Mouse (Mus musculus) hindbrain, embryonic 10.5 days (tissue): ENCODE results near the gene Diaph3. TPM values are rescaled to one million over a fixed set of nuclear protein-coding genes. Genes with fewer than 3 reads are reported as not detected.

Source experiments
- DNase-seq: peaks from one replicate; pipeline ENCODE4 v3.0.0-alpha.2; 2017; ENCODE audit warnings: low spot score
- H3K27ac ChIP-seq: fragments of 300-500 bp; sonication (generic); 2 replicates; pipeline ENCODE4 v1.5.1; 2016; ENCODE audit warnings: mild to moderate bottlenecking, moderate library complexity
- H3K27me3 ChIP-seq: fragments of 300-500 bp; sonication (generic); 2 replicates; pipeline ENCODE4 v1.6.1; 2016; ENCODE audit warnings: mild to moderate bottlenecking; ENCODE audit not compliant: poor library complexity, insufficient read depth, severe bottlenecking
- H3K36me3 ChIP-seq: fragments of 300-500 bp; sonication (generic); 2 replicates; pipeline ENCODE4 v1.6.1; 2016; ENCODE audit warnings: mild to moderate bottlenecking, moderate library complexity
- H3K4me1 ChIP-seq: fragments of 300-500 bp; sonication (generic); replicated peaks from 2 replicates; pipeline ENCODE4 v1.6.1; 2016; ENCODE audit warnings: mild to moderate bottlenecking
- H3K4me3 ChIP-seq: fragments of 300-500 bp; sonication (generic); 2 replicates; pipeline ENCODE4 v1.5.1; 2016; ENCODE audit warnings: mild to moderate bottlenecking, moderate library complexity
- H3K9me3 ChIP-seq: fragments of 300-500 bp; sonication (generic); 2 replicates; pipeline ENCODE4 v1.6.1; 2016; ENCODE audit warnings: mild to moderate bottlenecking, moderate library complexity
- WGBS: fragments of 180-500 bp; shearing (Covaris S2); methylation state at CpG from one replicate; pipeline ENCODE4 v1.1.7; 2016; 5-methylcytosine and 5-hydroxymethylcytosine counted together
- polyA plus RNA-seq: library from polyadenylated mRNA; unstranded; fragments of >200 nt; fragmentation: Nextera tagmentation; extraction: Ambion mirVana; gene quantifications from 2 replicates; pipeline ENCODE4 v1.2.1, GENCODE M21; 2016

Diaph3 gene
- polyA plus RNA-seq, 1 experiment from 2014 or later, result 6.4 TPM

DNA sequence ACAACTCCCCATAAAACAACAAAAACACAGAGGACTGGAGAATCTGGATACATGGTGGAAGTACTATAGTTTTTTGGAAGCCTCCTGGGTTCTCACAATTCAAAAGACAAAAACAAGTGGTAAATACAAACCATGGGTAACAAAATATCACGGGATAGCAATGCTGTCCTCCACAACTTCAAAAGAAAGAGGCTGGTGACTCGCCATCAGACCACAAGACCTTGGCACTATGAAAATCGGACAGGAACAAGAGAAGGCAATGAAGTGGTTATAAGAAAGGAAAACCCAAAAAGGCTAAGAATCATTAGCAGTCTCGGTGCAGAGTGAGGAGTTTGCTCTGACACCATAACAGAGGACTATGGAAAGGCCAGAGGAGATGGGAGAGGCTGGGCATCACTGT is 76.8 kb downstream of the Diaph3 start:
- WGBS, result 86% methylated on average over 4 of the region's 4 CpGs
- H3K4me3 ChIP-seq, result no peak overlapping the region
- no peaks in the 10 kb centered on the region for H3K27me3 ChIP-seq
- peaks cover 13% of the 10 kb centered on the region for H3K36me3 ChIP-seq
- H3K9me3 ChIP-seq, result 0 out of 2 replicates have a peak, but pooled peaks cover 4% of the 10 kb centered on the region
- no peaks in the 10 kb centered on the region for H3K4me1 ChIP-seq
- DNase-seq, result no peak
- H3K27ac ChIP-seq, result no peak overlapping the region

DNA sequence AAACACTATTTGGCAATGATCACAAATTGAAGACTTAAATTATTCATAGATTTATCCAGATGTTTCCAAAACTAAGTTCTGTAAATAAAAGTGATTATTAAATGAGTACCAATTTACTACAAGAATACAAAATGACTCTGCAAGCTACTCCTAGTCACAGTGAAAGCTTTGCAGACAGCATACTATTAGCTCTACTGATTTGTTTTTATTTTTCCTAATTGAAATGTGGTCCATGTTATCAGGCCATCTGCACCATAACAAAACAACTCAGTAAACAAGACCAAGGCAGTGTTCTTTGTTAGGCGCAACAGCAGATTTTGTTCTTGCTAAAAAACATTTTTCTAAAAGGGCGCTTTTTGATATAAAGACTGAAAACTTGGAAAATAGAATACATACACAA is 84.9 kb downstream of the Diaph3 start:
- DNase-seq, result no peak
- Histone ChIP-seq H3K36me3 (peaks cover 7% of the 10 kb centered on the region; the same call in 1 of the 2 replicates), H3K4me1 (no peaks in the 10 kb centered on the region), H3K27me3 (no peaks in the 10 kb centered on the region), H3K9me3 (peaks cover 11% of the 10 kb centered on the region; the same call in 1 of the 2 replicates), H3K4me3 (no peak overlapping the region), H3K27ac (no peak overlapping the region)
- WGBS, result 98% methylated on average over 2 of the region's 2 CpGs

DNA sequence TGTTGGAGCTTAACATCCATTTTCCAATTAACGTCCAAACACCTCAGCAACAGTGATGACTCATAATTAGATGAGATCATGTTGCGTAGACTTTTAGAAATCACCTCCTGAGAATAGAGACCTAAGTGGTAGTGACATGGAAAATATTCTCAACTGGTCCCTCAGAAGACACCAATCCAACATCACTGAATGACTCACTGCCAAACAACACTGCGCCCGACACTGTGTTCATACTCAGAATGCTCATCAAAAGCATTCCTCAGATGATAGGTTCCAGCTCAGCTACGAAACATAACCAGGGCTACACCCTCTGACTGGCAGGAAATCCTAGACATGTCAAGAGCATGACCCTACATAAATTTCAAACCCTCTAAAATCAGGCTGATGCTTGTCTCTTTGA is 89.8 kb downstream of the Diaph3 start:
- no peak for DNase-seq
- H3K4me1 ChIP-seq, result no peaks in the 10 kb centered on the region
- WGBS, result 77% methylated on average over 5 of the region's 5 CpGs
- H3K9me3 ChIP-seq, result peaks cover 11% of the 10 kb centered on the region; the same call in 1 of the 2 replicates
- H3K36me3 ChIP-seq, result peaks cover 7% of the 10 kb centered on the region; the same call in 1 of the 2 replicates
- no peaks in the 10 kb centered on the region for H3K27me3 ChIP-seq
- H3K4me3 ChIP-seq, result no peak overlapping the region
- H3K27ac ChIP-seq, result no peak overlapping the region

DNA sequence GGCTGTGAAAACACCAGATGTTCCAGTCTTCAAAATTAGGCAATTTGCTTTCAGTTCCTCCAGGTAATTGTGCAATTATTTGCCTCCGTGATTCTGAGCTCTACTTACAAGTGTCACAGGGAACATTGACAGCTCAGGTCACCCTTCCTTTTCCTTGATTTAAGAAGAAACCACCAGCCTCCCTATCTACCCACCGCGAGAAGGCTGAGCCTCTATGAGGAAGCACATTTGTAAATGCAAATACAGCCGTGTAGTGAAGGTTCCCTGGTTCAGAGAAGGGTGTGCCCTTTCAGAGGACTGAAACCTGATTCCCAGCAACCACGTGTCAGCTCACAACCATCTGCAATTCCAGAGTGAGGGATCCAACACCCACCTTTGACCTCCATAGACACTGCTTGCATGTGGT is 96.6 kb downstream of the Diaph3 start:
- no peaks in the 10 kb centered on the region for H3K9me3 ChIP-seq
- no peaks in the 10 kb centered on the region for H3K36me3 ChIP-seq
- H3K27ac ChIP-seq, result no peak overlapping the region
- no peak for DNase-seq
- H3K4me1 ChIP-seq, result no peaks in the 10 kb centered on the region
- WGBS, result 53% methylated on average over 5 of the region's 5 CpGs
- H3K27me3 ChIP-seq, result no peaks in the 10 kb centered on the region
- H3K4me3 ChIP-seq, result no peak overlapping the region

DNA sequence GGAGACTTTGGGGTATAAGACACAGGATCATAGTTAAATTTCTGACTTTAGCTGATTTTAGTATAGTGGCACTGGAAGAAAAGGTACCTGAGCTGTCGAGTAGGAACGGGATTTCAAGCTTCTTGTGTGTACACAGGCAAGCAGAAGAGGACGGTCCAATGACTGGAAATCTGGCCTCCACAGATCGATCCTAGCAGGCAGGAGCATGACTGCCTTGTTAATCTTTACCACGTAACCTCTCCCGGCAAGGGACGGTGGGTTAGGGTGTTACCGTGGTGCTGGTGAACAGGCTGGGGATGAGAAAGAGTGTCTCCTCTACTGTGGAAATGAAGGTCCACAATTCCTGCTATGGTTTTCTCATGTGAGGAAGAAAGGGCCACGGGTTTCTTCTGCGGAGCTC is 120.8 kb downstream of the Diaph3 start:
- Histone ChIP-seq H3K9me3 (no peaks in the 10 kb centered on the region), H3K27ac (no peak overlapping the region), H3K27me3 (no peaks in the 10 kb centered on the region), H3K4me1 (no peaks in the 10 kb centered on the region), H3K4me3 (no peak overlapping the region), H3K36me3 (no peaks in the 10 kb centered on the region)
- 93% methylated on average over 10 of the region's 10 CpGs for WGBS
- DNase-seq, result no peak

DNA sequence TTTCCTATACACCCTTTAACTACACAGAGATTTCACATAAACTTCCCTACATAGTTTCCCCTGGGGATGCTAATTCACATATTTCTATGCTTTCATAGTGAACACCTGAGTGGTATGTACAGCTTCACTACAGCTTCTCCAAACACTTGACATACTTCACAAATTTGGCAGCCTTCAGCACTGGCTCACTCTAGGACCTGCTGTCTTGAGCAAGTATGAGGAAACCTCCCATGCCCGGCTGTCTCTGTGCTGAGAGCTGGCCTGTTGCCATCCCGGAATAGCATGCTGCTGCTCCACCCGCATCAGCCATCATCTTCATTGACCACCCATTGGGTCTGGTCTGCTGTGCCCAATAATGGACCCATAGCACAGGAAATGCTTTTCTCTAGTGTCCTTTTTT is 121.3 kb downstream of the Diaph3 start:
- Histone ChIP-seq H3K9me3 (no peaks in the 10 kb centered on the region), H3K36me3 (no peaks in the 10 kb centered on the region), H3K27me3 (no peaks in the 10 kb centered on the region), H3K4me3 (no peak overlapping the region), H3K4me1 (no peaks in the 10 kb centered on the region), H3K27ac (no peak overlapping the region)
- WGBS, result 93% methylated on average over 3 of the region's 3 CpGs
- no peak for DNase-seq

DNA sequence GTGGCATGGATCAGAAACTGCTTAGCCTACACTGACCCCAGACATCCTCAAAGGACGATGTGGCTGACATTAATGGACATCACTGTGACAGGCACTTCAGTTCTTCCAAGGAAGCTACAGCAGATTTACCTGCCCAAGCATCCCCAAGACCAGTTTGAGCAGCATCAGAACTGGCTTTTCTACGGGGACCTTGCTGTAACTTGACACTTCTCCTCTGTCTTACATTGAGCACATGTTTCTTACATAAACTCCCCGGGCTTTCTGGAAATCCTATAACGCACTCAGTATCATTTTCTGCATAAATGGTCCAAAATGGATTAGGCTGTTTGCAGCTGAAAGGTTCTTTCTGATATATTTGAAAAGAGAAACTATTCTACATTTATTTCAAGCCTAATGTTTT is 143.7 kb downstream of the Diaph3 start:
- no peak overlapping the region for H3K27ac ChIP-seq
- 72% methylated on average over 4 of the region's 4 CpGs for WGBS
- H3K36me3 ChIP-seq, result no peaks in the 10 kb centered on the region
- no peaks in the 10 kb centered on the region for H3K4me1 ChIP-seq
- no peak overlapping the region for H3K4me3 ChIP-seq
- no peaks in the 10 kb centered on the region for H3K9me3 ChIP-seq
- no peaks in the 10 kb centered on the region for H3K27me3 ChIP-seq
- no peak for DNase-seq

DNA sequence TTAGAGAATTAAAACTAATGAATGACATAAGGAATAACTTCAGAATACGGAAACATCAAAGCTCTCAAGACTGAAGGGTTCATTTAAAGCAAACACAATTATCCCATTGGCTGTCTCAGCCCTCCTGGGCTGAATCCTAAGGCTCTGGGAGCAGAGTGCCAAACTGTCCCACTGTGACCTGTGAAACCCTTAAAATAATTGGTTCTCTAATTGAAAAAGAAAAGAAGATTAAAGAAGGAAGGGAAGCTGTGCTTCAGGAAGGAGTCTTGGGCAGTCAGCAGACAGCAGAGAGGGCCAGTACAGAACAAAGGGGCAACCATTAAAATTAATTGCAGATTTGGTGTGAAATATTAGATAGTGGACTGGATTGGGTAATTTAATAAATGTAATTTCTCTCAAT is 189.9 kb downstream of the Diaph3 start:
- no peak for DNase-seq
- Histone ChIP-seq H3K4me1 (no peaks in the 10 kb centered on the region), H3K9me3 (no peaks in the 10 kb centered on the region), H3K27me3 (no peaks in the 10 kb centered on the region), H3K4me3 (no peak overlapping the region), H3K36me3 (peaks cover 8% of the 10 kb centered on the region; the same call in 1 of the 2 replicates), H3K27ac (no peak overlapping the region)
- WGBS, result 83% methylated on average over 1 of the region's 1 CpGs

DNA sequence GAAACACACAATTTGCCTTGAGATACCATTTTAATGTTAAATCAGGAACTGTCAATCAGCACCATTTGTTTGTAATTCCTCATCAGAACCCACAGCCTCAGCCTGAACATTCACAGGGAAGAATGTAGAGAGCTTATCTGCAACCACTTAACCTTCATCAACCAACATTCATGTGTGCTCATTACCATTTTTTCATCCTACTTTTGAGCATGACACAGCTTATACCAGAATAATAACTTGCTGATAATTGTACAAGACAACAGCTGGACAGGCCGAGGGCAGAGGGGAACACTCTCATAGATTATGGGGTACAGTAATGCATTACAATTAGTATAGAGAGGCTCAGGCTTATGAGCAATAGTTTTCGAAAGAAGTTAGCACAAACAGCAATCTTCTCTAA is 203.1 kb downstream of the Diaph3 start:
- 88% methylated on average over 2 of the region's 2 CpGs for WGBS
- no peaks in the 10 kb centered on the region for H3K4me1 ChIP-seq
- no peaks in the 10 kb centered on the region for H3K36me3 ChIP-seq

DNA sequence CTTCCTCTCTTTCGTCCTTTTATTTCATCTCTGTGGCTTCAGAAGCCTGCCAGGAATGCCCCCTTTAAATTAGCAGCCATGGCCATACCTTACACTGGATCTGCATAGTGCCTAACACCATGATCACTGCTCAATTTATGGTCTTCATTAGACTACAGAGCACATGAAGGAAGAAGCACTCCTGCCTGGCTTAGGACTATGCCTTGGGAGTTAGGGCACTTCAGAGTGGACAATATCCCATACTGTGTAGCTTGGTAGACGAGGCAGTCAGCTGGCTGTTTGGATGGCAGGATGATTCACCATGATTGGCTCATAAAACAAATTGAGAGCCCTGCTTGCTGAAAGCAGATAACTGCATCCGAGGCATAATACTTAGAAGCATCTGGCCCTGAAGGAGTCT is 204.6 kb downstream of the Diaph3 start:
- 84% methylated on average over 3 of the region's 3 CpGs for WGBS
- Histone ChIP-seq H3K4me1 (no peaks in the 10 kb centered on the region), H3K27ac (no peak overlapping the region), H3K27me3 (no peaks in the 10 kb centered on the region), H3K4me3 (no peak overlapping the region), H3K9me3 (no peaks in the 10 kb centered on the region), H3K36me3 (no peaks in the 10 kb centered on the region)
- no peak for DNase-seq

More for the DNA sequence above, 203.1 kb downstream of the Diaph3 start:
- H3K27me3 ChIP-seq, result no peaks in the 10 kb centered on the region
- H3K9me3 ChIP-seq, result no peaks in the 10 kb centered on the region
- no peak overlapping the region for H3K27ac ChIP-seq
- H3K4me3 ChIP-seq, result no peak overlapping the region
- no peak for DNase-seq

DNA sequence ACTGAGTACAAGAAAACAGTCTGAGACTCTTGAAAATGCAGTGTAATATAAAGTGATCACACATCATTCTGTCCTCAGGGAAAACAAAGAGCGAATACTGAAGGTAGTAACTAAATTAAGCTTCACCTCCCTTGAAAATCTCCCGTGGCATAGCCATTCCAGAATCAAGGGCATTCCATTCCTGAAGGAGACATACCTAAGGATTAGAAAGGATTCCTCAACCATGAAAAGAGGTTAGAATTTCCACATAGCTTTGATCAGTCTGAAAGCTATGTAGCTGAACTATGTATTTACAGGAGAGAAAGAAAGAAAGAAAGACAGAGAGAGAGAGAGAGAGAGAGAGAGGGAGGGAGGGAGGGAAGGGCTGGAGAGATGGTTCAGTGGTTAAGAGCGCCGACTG is 210.3 kb downstream of the Diaph3 start:
- no peak for DNase-seq
- Histone ChIP-seq H3K4me3 (no peak overlapping the region), H3K4me1 (no peaks in the 10 kb centered on the region), H3K27ac (no peak overlapping the region), H3K27me3 (no peaks in the 10 kb centered on the region), H3K9me3 (no peaks in the 10 kb centered on the region), H3K36me3 (no peaks in the 10 kb centered on the region)
- 90% methylated on average over 4 of the region's 4 CpGs for WGBS

DNA sequence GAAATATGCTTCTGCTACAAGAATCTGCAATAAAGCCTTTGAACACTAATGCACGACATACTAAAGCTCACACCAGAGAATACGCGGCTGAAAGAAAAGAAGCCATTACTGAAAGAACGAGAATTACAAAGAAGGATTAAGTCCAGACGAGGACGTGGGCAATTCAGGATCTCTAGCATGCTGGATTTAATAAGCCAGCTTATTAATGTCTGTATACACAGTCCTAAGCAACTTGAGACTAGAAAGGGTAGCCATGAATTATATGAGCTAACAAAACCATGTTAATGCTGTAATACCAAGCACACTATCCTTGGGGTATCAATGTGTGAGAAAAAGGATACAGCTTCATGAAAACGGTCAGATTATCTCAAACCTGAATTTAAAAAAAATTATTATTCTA is 214.2 kb downstream of the Diaph3 start:
- Histone ChIP-seq H3K9me3 (no peaks in the 10 kb centered on the region), H3K4me1 (no peaks in the 10 kb centered on the region), H3K27ac (no peak overlapping the region), H3K36me3 (no peaks in the 10 kb centered on the region), H3K27me3 (no peaks in the 10 kb centered on the region), H3K4me3 (no peak overlapping the region)
- DNase-seq, result no peak
- 91% methylated on average over 7 of the region's 7 CpGs for WGBS

DNA sequence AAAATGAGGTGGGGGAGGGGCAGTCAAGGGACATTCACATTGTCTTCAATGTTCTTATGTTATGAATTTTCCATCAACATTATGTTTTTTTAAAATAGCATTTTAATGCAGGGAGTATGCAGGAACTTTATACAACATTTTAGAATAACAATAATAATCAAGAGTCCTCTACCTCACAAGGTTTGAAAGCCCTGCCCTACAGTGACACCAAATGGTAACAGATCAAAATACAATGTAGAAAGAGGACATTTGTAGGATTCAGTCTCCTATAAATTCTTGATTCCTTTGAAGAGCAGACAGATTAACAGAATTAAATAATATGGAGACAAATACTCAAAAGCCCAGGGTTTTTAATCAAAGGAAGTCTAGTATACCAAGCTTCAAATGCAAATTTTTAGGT is 242.1 kb downstream of the Diaph3 start:
- Histone ChIP-seq H3K36me3 (peaks cover 14% of the 10 kb centered on the region), H3K27ac (no peak overlapping the region), H3K4me1 (no peaks in the 10 kb centered on the region), H3K27me3 (no peaks in the 10 kb centered on the region), H3K4me3 (no peak overlapping the region), H3K9me3 (no peaks in the 10 kb centered on the region)
- no peak for DNase-seq

DNA sequence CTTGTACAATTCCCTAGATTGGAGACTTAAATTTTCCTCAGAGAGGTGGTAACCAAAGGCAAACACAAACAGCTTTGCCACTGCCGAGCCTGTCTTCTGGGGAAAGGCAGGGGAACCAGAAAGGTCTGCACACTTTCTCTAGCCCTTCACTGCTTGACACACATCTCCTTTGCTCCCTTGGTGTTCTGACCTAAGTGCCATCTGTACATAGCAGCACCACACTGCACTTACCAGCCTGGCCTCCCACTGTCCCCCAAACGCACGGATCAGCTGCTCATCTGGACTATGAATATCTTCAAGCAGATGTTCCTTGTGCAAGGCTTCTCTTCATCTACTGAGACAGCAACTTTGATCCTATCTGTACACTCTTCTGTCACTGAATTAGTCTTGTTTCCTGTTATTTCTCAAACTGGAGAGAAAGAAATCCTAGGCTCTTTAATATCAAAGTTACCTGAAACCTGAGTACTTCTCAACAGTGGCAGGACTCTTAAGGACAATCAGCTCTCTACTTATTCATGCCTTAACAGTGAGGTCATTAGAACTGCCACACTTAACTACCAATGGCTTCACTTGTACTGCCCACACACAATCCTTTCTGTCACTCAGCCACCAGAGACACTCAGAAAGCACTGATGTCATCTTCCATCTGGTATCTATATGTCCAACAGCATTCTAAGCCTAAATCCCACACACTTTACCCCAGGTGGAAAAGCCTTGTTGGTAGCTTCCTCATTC is 251.8 kb downstream of the Diaph3 start:
- Histone ChIP-seq H3K27me3 (no peaks in the 10 kb centered on the region), H3K4me3 (no peak overlapping the region), H3K27ac (no peak overlapping the region), H3K4me1 (no peaks in the 10 kb centered on the region), H3K9me3 (no peaks in the 10 kb centered on the region), H3K36me3 (peaks cover 14% of the 10 kb centered on the region)
- DNase-seq, result no peak
- 82% methylated on average over 3 of the region's 3 CpGs for WGBS
